Mouse (Mus musculus) limb, embryonic 14.5 days (tissue): ENCODE data around the gene Evc. TPM values are rescaled to one million over a fixed set of nuclear protein-coding genes. Genes with fewer than 3 reads are reported as not detected.

ENCODE experiments used
- ATAC-seq: fragments of 200-750 bp; cut with Nextera tagmentation; 2 replicates; pipeline ENCODE4 v1.8.0; 2017; ENCODE audit warnings: low read depth, moderate number of reproducible peaks, moderate TSS enrichment; ENCODE audit not compliant: low FRiP score
- DNase-seq: peaks from one replicate; pipeline ENCODE4 v3.0.0-alpha.2; 2015; ENCODE audit warnings: low spot score
- H3K27ac ChIP-seq: fragments of 300-500 bp; sonication (generic); replicated peaks from 2 replicates; pipeline ENCODE4 v1.5.1; 2014; ENCODE audit warnings: low read depth, mild to moderate bottlenecking, low read length, moderate library complexity, mixed read lengths
- H3K27me3 ChIP-seq: fragments of 300-500 bp; sonication (generic); 2 replicates; pipeline ENCODE4 v1.6.1; 2014; ENCODE audit warnings: low read length, mixed read lengths; ENCODE audit not compliant: control insufficient read depth, insufficient read depth
- H3K36me3 ChIP-seq: fragments of 300-500 bp; sonication (generic); 2 replicates; pipeline ENCODE4 v1.6.1; 2014; ENCODE audit warnings: mild to moderate bottlenecking, low read length, moderate library complexity, mixed read lengths; ENCODE audit not compliant: control insufficient read depth, insufficient read depth
- H3K4me1 ChIP-seq: fragments of 300-500 bp; sonication (generic); 2 replicates; pipeline ENCODE4 v1.6.1; 2014; ENCODE audit warnings: antibody characterized with exemption, low read length, mixed read lengths; ENCODE audit not compliant: control insufficient read depth, insufficient read depth
- H3K4me2 ChIP-seq: fragments of 300-500 bp; sonication (generic); replicated peaks from 2 replicates; pipeline ENCODE4 v1.6.1; 2014; ENCODE audit warnings: low read depth, mild to moderate bottlenecking, low read length, moderate library complexity; ENCODE audit not compliant: severe bottlenecking
- H3K4me3 ChIP-seq: fragments of 300-500 bp; sonication (generic); replicated peaks from 2 replicates; pipeline ENCODE4 v1.5.1; 2014; ENCODE audit warnings: low read length
- H3K9ac ChIP-seq: fragments of 300-500 bp; sonication (generic); 2 replicates; pipeline ENCODE4 v1.6.1; 2014; ENCODE audit warnings: mild to moderate bottlenecking, low read depth, low read length, moderate library complexity; ENCODE audit not compliant: severe bottlenecking
- H3K9me3 ChIP-seq: fragments of 300-500 bp; sonication (generic); 2 replicates; pipeline ENCODE4 v1.6.1; 2016; ENCODE audit warnings: low read length; ENCODE audit not compliant: control insufficient read depth
- POLR2A ChIP-seq: fragments of 200-500 bp; IDR thresholded peaks from 2 replicates; pipeline ENCODE4 v1.8.0; 2012; ENCODE audit warnings: inconsistent platforms, mild to moderate bottlenecking, moderate library complexity, borderline replicate concordance; ENCODE audit not compliant: insufficient read depth, insufficient read length; ENCODE audit errors: extremely low read depth
- WGBS: fragments of 180-500 bp; shearing (Covaris S2); extraction: QIAGEN DNeasy Blood & Tissue Kit; methylation state at CpG from one replicate; pipeline ENCODE4 v1.1.7; 2014; 5-methylcytosine and 5-hydroxymethylcytosine counted together
- polyA plus RNA-seq, 2 experiments: library from polyadenylated mRNA; depleted of rRNA in 1 of 2; stranded (reverse) in 1 of 2; unstranded in 1 of 2; fragments of >200 nt; fragmentation: Nextera tagmentation in 1 of 2; extraction: Ambion mirVana in 1 of 2; gene quantifications; 2 replicates each; pipeline versions ENCODE4 v1.2.1 to v1.2.3; 2012 to 2014

Evc gene
- polyA plus RNA-seq, 2 experiments: 23.5 to 69.9 TPM

GRCm38 (mm10) chr5:37338288-37338687 lies 1.6 kb upstream of the Evc start, which contains the start of gene Evc2:
Gene Evc2, plus strand, starts transcription at chr5:37338499.
- Histone ChIP-seq H3K4me3 (peak within 1 kb of the TSS; percentile 74), H3K4me2 (peak within 1 kb of the TSS; percentile 74), H3K4me1 (peaks cover 33% of the 10 kb centered on the region), H3K9ac (peak within 1 kb of the TSS; percentile 81), H3K27me3 (no peaks in the 10 kb centered on the region), H3K27ac (peak within 1 kb of the TSS; percentile 82), H3K36me3 (peaks cover 19% of the 10 kb centered on the region), H3K9me3 (no peaks in the 10 kb centered on the region)
- DNase-seq: peak; percentile 81
- under 1% methylated on average over 21 of the region's 27 CpGs for WGBS
- ATAC-seq: peak; percentile 88
- TF ChIP-seq POLR2A: peak; percentile 58; the same call in 1 of the 2 replicates

DNA sequence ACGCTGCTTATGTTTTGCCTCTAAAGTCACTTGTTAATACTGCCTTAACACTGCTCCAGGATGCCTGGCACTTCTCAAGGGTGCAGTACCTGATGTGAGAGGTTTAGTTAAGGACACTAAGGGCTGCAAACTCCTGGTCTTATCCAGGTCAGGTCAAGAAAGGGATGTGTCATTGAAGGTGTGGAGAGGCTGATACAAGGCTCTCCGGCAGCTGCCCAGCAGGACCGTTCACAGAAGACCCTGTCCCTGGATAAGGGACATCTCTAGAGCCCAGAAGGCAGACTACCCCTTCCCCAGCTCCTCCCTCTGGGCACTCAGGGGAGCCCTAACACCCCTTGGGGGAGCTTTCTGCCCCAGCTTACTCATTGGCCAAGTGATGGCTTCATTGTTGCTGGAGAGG lies 1.0 kb upstream of the Evc start:
- no peaks in the 10 kb centered on the region for H3K9me3 ChIP-seq
- 78% methylated on average over 3 of the region's 3 CpGs for WGBS
- H3K4me2 ChIP-seq: peak overlapping the region; percentile 74
- peaks cover 33% of the 10 kb centered on the region for H3K4me1 ChIP-seq
- H3K9ac ChIP-seq: peak overlapping the region; percentile 77
- H3K36me3 ChIP-seq: peaks cover 15% of the 10 kb centered on the region
- ATAC-seq (no peak), DNase-seq (no peak)
- TF ChIP-seq POLR2A: no peak
- H3K27me3 ChIP-seq: no peaks in the 10 kb centered on the region
- peak overlapping the region; percentile 82 for H3K27ac ChIP-seq
- H3K4me3 ChIP-seq: peak overlapping the region; percentile 74

- H3K9me3 ChIP-seq: no peaks in the 10 kb centered on the region
- H3K36me3 ChIP-seq: peaks cover 28% of the 10 kb centered on the region
- no peak overlapping the region for H3K27ac ChIP-seq
- H3K27me3 ChIP-seq: no peaks in the 10 kb centered on the region
- peaks cover 33% of the 10 kb centered on the region for H3K4me1 ChIP-seq
- no peak overlapping the region for H3K4me3 ChIP-seq
- TF ChIP-seq POLR2A: no peak
- DNase-seq (no peak), ATAC-seq (no peak)
- 59% methylated on average over 3 of the region's 3 CpGs for whole genome bisulfite sequencing
- H3K9ac ChIP-seq: no peak overlapping the region
- peak overlapping the region; percentile 74; the same call in 1 of the 2 replicates for H3K4me2 ChIP-seq
Measured at GRCm38 (mm10) chr5:37335061-37335460, 1.6 kb downstream of the Evc start.

DNA sequence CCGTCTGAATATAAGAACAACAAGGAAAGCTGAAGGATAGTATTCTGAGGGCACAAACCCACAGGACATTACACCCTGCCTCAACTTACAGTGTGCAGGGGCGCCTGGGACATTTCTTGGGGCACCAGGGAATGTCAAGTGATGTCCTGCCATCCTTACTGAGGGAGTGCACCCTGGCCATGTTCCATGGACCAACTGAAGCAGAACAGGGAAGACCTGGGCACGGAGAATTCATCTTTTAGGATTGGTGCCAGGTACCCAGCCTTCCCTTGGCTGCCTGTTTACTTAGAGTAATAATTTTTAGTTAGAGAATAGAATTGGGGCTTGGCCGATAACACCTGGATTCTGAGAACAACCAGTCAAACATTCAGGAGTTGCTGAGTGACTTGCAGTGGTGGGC lies 4.6 kb downstream of the Evc start:
- Histone ChIP-seq H3K9me3 (no peaks in the 10 kb centered on the region), H3K9ac (no peak overlapping the region), H3K36me3 (peaks cover 44% of the 10 kb centered on the region), H3K27ac (no peak overlapping the region), H3K27me3 (no peaks in the 10 kb centered on the region), H3K4me3 (no peak overlapping the region), H3K4me1 (peaks cover 14% of the 10 kb centered on the region), H3K4me2 (no peak overlapping the region)
- TF ChIP-seq POLR2A: no peak
- WGBS: 77% methylated on average over 4 of the region's 4 CpGs
- no peak for ATAC-seq
- DNase-seq: no peak

- Histone ChIP-seq H3K4me1 (peaks cover 12% of the 10 kb centered on the region), H3K27me3 (no peaks in the 10 kb centered on the region), H3K36me3 (peaks cover 54% of the 10 kb centered on the region), H3K27ac (no peak overlapping the region), H3K4me2 (no peak overlapping the region), H3K9me3 (no peaks in the 10 kb centered on the region), H3K9ac (no peak overlapping the region), H3K4me3 (no peak overlapping the region)
- no peak for ATAC-seq
- TF ChIP-seq POLR2A: no peak
- no peak for DNase-seq
- WGBS: 90% methylated on average over 2 of the region's 2 CpGs
Measured at GRCm38 (mm10) chr5:37331133-37331505, 5.6 kb downstream of the Evc start.
